Mouse (Mus musculus): Measurements from ENCODE around the gene Tacc3.
A peak's percentile ranks its signal among the peaks of the same experiment; 100 is the strongest.

Gene Tacc3

GRCm38 (mm10) chr5:33655251-33655840, 2.6 kb upstream of the Tacc3 start:
- no peak for DNase-seq

GRCm38 (mm10) chr5:33656739-33657138, 1.2 kb upstream of the Tacc3 start:
- no peak for DNase-seq

GRCm38 (mm10) chr5:33657251-33657786, 609 bp upstream of the Tacc3 start:
- DNase-seq, result peak; percentile 82

- no peak for DNase-seq
These were observed 729 bp downstream of the Tacc3 start for GRCm38 (mm10) chr5:33658664-33659050.

- DNase-seq, result peak; percentile 63
These were observed 10.3 kb downstream of the Tacc3 start for GRCm38 (mm10) chr5:33668223-33668622.

GRCm38 (mm10) chr5:33671659-33672058, 13.7 kb downstream of the Tacc3 start:
- no peak for DNase-seq

- DNase-seq, result no peak
These were observed 16.5 kb downstream of the Tacc3 start for GRCm38 (mm10) chr5:33674439-33674838.

GRCm38 (mm10) chr5:33675964-33676363, 18.0 kb downstream of the Tacc3 start:
- DNase-seq, result peak; percentile 53

GRCm38 (mm10) chr5:33678244-33678643, 20.3 kb downstream of the Tacc3 start:
- DNase-seq, result no peak

GRCm38 (mm10) chr5:33681044-33681443, 23.1 kb downstream of the Tacc3 start:
- no peak for DNase-seq

GRCm38 (mm10) chr5:33681611-33682388, 23.9 kb downstream of the Tacc3 start:
- DNase-seq, result no peak

- no peak for DNase-seq
These were observed 25.0 kb downstream of the Tacc3 start for GRCm38 (mm10) chr5:33682963-33683362.

- peak; percentile 40 for DNase-seq
These were observed 26.1 kb downstream of the Tacc3 start for GRCm38 (mm10) chr5:33683897-33684652.

- no peak for DNase-seq
These were observed 27.0 kb downstream of the Tacc3 start for GRCm38 (mm10) chr5:33684932-33685331.

GRCm38 (mm10) chr5:33687142-33687541, 29.2 kb downstream of the Tacc3 start:
- DNase-seq, result no peak

- DNase-seq, result no peak
These were observed 30.6 kb downstream of the Tacc3 start for GRCm38 (mm10) chr5:33688278-33689220.

- DNase-seq, result no peak
These were observed 31.4 kb downstream of the Tacc3 start for GRCm38 (mm10) chr5:33689221-33689844.

GRCm38 (mm10) chr5:33689852-33690645, 32.1 kb downstream of the Tacc3 start:
- no peak for DNase-seq

- no peak for DNase-seq
These were observed 34.5 kb downstream of the Tacc3 start for GRCm38 (mm10) chr5:33692393-33692792.

GRCm38 (mm10) chr5:33694461-33694847, 36.5 kb downstream of the Tacc3 start:
- no peak for DNase-seq

Measured in thymus, postnatal 14 days (tissue).